Mouse (Mus musculus) kidney, postnatal 0 days (tissue): ENCODE data around the gene Pde1c. TPM values are rescaled to one million over a fixed set of nuclear protein-coding genes. Genes with fewer than 3 reads are reported as not detected.

Experiments used
- ATAC-seq: fragments of 200-750 bp; cut with Nextera tagmentation; replicated peaks from 2 replicates; pipeline ENCODE4 v1.8.0; 2017; ENCODE audit warnings: low read depth, moderate number of reproducible peaks, moderate TSS enrichment, moderate library complexity; ENCODE audit not compliant: low FRiP score
- DNase-seq: peaks from one replicate; pipeline ENCODE4 v3.0.0-alpha.2; 2016; ENCODE audit warnings: low spot score
- H3K27ac ChIP-seq: fragments of 300-500 bp; sonication (generic); 2 replicates; pipeline ENCODE4 v1.5.1; 2014; ENCODE audit warnings: mild to moderate bottlenecking
- H3K27me3 ChIP-seq: fragments of 300-500 bp; sonication (generic); 2 replicates; pipeline ENCODE4 v1.6.1; 2014; ENCODE audit warnings: low read length, mixed read lengths; ENCODE audit not compliant: insufficient read depth
- H3K36me3 ChIP-seq: fragments of 300-500 bp; sonication (generic); 2 replicates; pipeline ENCODE4 v1.6.1; 2014; ENCODE audit warnings: low read length, mixed read lengths; ENCODE audit not compliant: insufficient read depth
- H3K4me1 ChIP-seq: fragments of 300-500 bp; sonication (generic); replicated peaks from 2 replicates; pipeline ENCODE4 v1.6.1; 2014; ENCODE audit warnings: antibody characterized with exemption, low read length, mixed read lengths; ENCODE audit not compliant: insufficient read depth
- H3K4me2 ChIP-seq: fragments of 300-500 bp; sonication (generic); 2 replicates; pipeline ENCODE4 v1.6.1; 2014; ENCODE audit warnings: mild to moderate bottlenecking, low read length, moderate library complexity, mixed read lengths
- H3K4me3 ChIP-seq: fragments of 300-500 bp; sonication (generic); replicated peaks from 2 replicates; pipeline ENCODE4 v1.5.1; 2014; ENCODE audit warnings: low read depth, low read length
- H3K9ac ChIP-seq: fragments of 300-500 bp; sonication (generic); 2 replicates; pipeline ENCODE4 v1.6.1; 2014; ENCODE audit warnings: low read depth, low read length
- H3K9me3 ChIP-seq: fragments of 300-500 bp; sonication (generic); replicated peaks from 2 replicates; pipeline ENCODE4 v1.6.1; 2016; ENCODE audit warnings: low read length, inconsistent platforms, mixed read lengths
- CTCF ChIP-seq: IDR thresholded peaks from 2 replicates; pipeline ENCODE4 v1.5.1; 2016; ENCODE audit warnings: antibody characterized with exemption, low read depth, mild to moderate bottlenecking, moderate library complexity
- WGBS: fragments of 180-500 bp; shearing (Covaris S2); extraction: QIAGEN DNeasy Blood & Tissue Kit; methylation state at CpG from one replicate; pipeline ENCODE4 v1.1.7; 2014; 5-methylcytosine and 5-hydroxymethylcytosine counted together
- polyA plus RNA-seq: library from polyadenylated mRNA; unstranded; fragments of >200 nt; fragmentation: Nextera tagmentation; extraction: Ambion mirVana; gene quantifications from 2 replicates; pipeline ENCODE4 v1.2.1, GENCODE M21; 2015

The Pde1c gene
- polyA plus RNA-seq, 1 experiment from 2014 or later = 0.99 TPM

DNA sequence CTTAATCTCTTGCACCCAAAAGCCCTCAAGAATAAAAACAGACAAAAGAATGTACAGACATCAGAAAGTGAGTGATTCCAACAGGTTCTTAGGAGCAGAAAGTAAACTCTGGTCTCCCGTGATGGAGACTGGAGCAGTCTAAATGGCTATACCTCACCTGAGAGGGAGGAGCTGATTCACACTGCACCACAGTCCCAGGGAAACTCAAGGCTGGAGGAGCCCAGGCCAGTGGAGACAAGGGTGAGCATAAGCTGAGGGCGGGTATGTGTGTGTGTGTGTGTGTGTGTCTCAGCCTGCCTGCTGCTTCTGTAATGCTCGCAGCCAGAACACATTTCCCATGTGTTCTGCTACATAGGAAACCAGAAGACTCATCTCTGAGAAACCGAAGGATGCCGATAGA lies 179.7 kb downstream of the Pde1c start:
- no peak overlapping the region for H3K4me2 ChIP-seq
- DNase-seq (no peak), ATAC-seq (no peak)
- H3K9me3 ChIP-seq = no peaks in the 10 kb centered on the region
- H3K36me3 ChIP-seq = no peaks in the 10 kb centered on the region
- H3K4me1 ChIP-seq = no peaks in the 10 kb centered on the region
- no peak overlapping the region for H3K27ac ChIP-seq
- 68% methylated on average over 5 of the region's 5 CpGs for WGBS
- H3K9ac ChIP-seq = no peak overlapping the region
- TF ChIP-seq CTCF = no peak
- no peak overlapping the region for H3K4me3 ChIP-seq
- no peaks in the 10 kb centered on the region for H3K27me3 ChIP-seq

DNA sequence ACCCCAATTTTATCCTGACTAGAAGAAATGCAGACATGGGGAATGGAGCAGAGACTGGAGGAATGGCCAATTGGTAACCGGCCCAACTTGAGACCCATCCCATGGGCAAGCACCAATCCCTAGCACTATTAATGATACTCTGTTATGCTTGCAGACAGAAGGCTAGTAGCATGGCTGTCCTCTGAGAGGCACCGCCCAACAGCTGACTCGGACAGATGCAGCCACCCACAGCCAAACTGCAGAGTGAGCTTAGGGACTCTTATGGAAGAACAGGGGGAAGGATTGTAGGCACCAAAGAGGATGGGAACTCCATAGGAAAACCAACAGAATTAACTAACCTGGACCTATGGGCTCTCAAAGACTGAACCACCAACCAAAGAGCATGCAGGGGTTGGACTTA lies 192.5 kb downstream of the Pde1c start:
- Histone ChIP-seq H3K4me3 (no peak overlapping the region), H3K9ac (no peak overlapping the region), H3K27ac (no peak overlapping the region), H3K9me3 (no peaks in the 10 kb centered on the region), H3K36me3 (no peaks in the 10 kb centered on the region), H3K4me1 (no peaks in the 10 kb centered on the region), H3K4me2 (no peak overlapping the region), H3K27me3 (no peaks in the 10 kb centered on the region)
- no peak for DNase-seq
- WGBS = 89% methylated on average over 3 of the region's 3 CpGs
- no peak for ATAC-seq
- TF ChIP-seq CTCF = no peak

DNA sequence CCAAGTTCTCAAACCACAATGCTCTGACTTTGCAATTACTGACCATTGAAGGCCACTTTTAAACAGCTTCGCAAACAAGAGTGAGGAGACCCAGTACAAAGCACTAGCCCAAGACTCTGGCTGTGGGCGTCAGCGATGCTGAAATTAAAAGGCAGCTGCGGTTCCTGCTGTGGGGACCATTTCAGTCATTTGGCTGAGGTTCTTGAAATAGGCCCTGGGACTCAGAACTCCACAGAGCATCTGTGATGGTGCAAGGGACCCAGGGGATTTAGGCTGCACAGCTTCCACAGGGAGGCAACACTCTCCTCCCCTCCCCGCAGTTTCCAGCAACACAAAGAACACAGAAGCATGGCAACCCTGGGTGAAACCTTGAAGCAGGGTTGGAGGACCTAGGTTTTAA lies 194.7 kb downstream of the Pde1c start:
- DNase-seq (no peak), ATAC-seq (no peak)
- WGBS = 93% methylated on average over 5 of the region's 5 CpGs
- Histone ChIP-seq H3K27me3 (no peaks in the 10 kb centered on the region), H3K4me3 (no peak overlapping the region), H3K4me2 (no peak overlapping the region), H3K9ac (no peak overlapping the region), H3K9me3 (no peaks in the 10 kb centered on the region), H3K4me1 (no peaks in the 10 kb centered on the region), H3K27ac (no peak overlapping the region), H3K36me3 (no peaks in the 10 kb centered on the region)
- no peak for TF ChIP-seq CTCF

DNA sequence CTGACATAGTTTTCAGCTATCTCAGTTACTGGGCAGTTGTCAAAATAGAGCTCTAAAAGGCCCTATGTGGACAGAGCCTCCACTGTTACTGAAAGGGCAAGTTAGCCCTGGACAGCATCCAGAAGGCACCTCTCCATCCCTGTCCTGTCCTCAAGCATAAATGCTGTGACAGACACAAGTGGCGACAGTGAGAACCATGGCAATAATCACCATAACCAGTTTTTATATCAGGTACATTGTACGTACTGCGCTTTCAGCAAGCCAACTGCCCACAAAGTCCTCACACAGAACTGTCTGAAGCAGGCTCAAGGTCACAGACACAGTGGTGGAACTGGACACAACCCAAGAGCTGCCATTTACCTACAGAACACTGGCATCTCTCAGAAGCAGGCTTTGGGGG lies 195.2 kb downstream of the Pde1c start:
- no peaks in the 10 kb centered on the region for H3K36me3 ChIP-seq
- no peak overlapping the region for H3K4me2 ChIP-seq
- no peak overlapping the region for H3K27ac ChIP-seq
- no peak overlapping the region for H3K9ac ChIP-seq
- no peaks in the 10 kb centered on the region for H3K4me1 ChIP-seq
- no peak overlapping the region for H3K4me3 ChIP-seq
- WGBS = 81% methylated on average over 3 of the region's 3 CpGs
- DNase-seq = no peak
- H3K27me3 ChIP-seq = no peaks in the 10 kb centered on the region
- no peaks in the 10 kb centered on the region for H3K9me3 ChIP-seq
- no peak for TF ChIP-seq CTCF
- no peak for ATAC-seq

DNA sequence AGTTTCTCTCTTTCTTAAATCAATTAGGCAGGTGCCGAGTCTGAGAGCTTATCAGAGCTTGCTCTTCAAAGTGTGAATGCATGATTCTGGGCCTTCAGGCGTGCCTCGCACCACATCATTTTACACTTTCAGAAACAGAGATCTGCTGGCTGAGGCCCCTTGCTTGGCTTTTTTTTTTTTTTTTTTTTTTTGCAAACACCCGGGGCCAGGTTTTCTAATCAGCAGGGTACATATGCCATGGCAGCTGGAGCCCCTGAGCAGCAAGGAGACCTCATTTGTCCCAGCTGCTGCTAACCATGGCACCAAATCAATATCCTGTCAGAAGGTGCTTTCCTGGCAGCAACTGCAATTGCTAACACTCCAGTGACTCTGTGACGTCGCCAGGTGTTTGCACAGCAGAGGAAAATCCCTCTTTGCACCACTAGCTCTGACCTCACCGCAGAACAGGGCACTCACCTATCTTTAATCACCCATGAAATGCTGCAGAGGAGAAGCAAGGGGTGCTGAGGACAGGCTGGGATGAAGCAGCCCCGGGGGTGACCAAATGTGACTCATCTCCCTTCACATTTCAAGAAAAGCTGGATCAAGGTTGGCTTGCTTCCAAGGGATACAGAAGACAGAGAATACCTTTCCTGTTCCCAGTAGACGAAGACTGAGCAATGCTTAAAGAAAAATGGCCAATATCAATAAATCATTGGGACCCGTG lies 195.7 kb downstream of the Pde1c start:
- no peak overlapping the region for H3K4me2 ChIP-seq
- H3K4me3 ChIP-seq = no peak overlapping the region
- H3K9me3 ChIP-seq = no peaks in the 10 kb centered on the region
- TF ChIP-seq CTCF = no peak
- H3K27ac ChIP-seq = no peak overlapping the region
- no peak for DNase-seq
- H3K4me1 ChIP-seq = no peaks in the 10 kb centered on the region
- ATAC-seq = peak; percentile 71; the same call in 1 of the 2 replicates
- WGBS = 35% methylated on average over 10 of the region's 10 CpGs
- H3K36me3 ChIP-seq = no peaks in the 10 kb centered on the region
- no peaks in the 10 kb centered on the region for H3K27me3 ChIP-seq
- no peak overlapping the region for H3K9ac ChIP-seq

DNA sequence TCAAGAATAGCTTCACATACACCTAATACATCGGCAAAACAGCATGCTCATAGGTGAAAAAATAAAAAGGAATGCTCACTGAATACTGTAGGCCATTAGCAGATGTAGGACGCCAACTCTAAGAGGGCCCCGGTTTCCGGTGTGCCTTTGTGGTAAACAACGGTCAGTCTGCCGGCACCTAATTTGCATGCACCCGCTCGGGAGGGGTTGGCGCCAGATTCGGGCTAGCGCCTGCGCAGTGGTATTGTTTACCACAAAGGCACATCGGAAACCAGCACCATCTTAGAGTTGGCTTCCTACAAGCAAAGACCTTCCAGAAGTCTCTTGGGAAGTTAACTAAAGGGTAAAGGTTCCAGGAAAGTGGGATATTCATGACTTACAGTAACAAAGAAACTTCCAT lies 199.4 kb downstream of the Pde1c start:
- H3K27me3 ChIP-seq = no peaks in the 10 kb centered on the region
- no peaks in the 10 kb centered on the region for H3K9me3 ChIP-seq
- no peak overlapping the region for H3K4me2 ChIP-seq
- H3K4me3 ChIP-seq = no peak overlapping the region
- no peak overlapping the region for H3K9ac ChIP-seq
- 85% methylated on average over 13 of the region's 13 CpGs for WGBS
- no peak for DNase-seq
- H3K36me3 ChIP-seq = no peaks in the 10 kb centered on the region
- H3K27ac ChIP-seq = no peak overlapping the region
- no peaks in the 10 kb centered on the region for H3K4me1 ChIP-seq
- TF ChIP-seq CTCF = no peak
- ATAC-seq = no peak

DNA sequence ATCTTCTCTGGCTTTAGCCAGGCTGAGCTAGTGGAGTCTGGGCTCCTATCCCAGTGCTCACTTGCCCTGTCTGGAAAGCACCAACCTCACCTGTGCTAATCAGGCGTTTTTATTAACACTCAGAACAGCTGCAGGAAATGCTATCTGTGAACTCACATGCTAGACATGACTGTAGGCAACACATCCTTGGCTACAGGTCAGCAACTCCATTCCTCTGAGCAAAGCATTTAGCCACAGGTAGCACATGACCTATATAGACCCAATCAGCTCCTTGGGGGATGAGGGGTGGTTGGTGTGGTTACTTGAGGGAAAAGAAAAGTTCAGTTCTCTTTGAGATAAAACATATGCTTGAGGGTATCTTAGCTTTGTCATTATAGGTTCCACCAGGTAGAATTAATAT lies 200.8 kb downstream of the Pde1c start:
- Histone ChIP-seq H3K27me3 (no peaks in the 10 kb centered on the region), H3K9ac (no peak overlapping the region), H3K4me1 (no peaks in the 10 kb centered on the region), H3K4me3 (no peak overlapping the region), H3K9me3 (no peaks in the 10 kb centered on the region), H3K27ac (no peak overlapping the region), H3K36me3 (no peaks in the 10 kb centered on the region), H3K4me2 (no peak overlapping the region)
- 47% methylated on average over 1 of the region's 1 CpGs for WGBS
- no peak for TF ChIP-seq CTCF
- DNase-seq (no peak), ATAC-seq (no peak)
